Mouse (Mus musculus) cerebellum, postnatal 25 days (tissue): ENCODE data around the gene Trpc1.

Experiments used
- DNase-seq, 2 experiments: peaks; one replicate each; pipeline ENCODE4 v3.0.0; 2021; ENCODE audit warnings: mixed read lengths in 2 of 2

Gene Trpc1

GRCm38 (mm10) chr9:95750037-95750511 lies at the start of gene Trpc1:
Gene Trpc1 (minus strand): TSS chr9:95750375.
- peak; percentile 88 to 93 for DNase-seq

- DNase-seq, result no peak
Measured at GRCm38 (mm10) chr9:95796323-95796722, 46.1 kb upstream of the Trpc1 start.

GRCm38 (mm10) chr9:95795844-95796243 lies 45.7 kb upstream of the Trpc1 start:
- DNase-seq, result no peak

GRCm38 (mm10) chr9:95795077-95795784 lies 45.1 kb upstream of the Trpc1 start:
- DNase-seq, result no peak

- DNase-seq, result peak in 1 of 2 experiments; percentile 13
Measured at GRCm38 (mm10) chr9:95793986-95794744, 44.0 kb upstream of the Trpc1 start.

GRCm38 (mm10) chr9:95784888-95785511 lies 34.8 kb upstream of the Trpc1 start:
- DNase-seq, result no peak

- DNase-seq, result no peak
Measured at GRCm38 (mm10) chr9:95783646-95784293, 33.6 kb upstream of the Trpc1 start.

GRCm38 (mm10) chr9:95771671-95772070 lies 21.5 kb upstream of the Trpc1 start:
- DNase-seq, result no peak

GRCm38 (mm10) chr9:95763218-95763617 lies 13.0 kb upstream of the Trpc1 start:
- no peak for DNase-seq

GRCm38 (mm10) chr9:95762228-95762627 lies 12.1 kb upstream of the Trpc1 start:
- DNase-seq, result no peak

DNA sequence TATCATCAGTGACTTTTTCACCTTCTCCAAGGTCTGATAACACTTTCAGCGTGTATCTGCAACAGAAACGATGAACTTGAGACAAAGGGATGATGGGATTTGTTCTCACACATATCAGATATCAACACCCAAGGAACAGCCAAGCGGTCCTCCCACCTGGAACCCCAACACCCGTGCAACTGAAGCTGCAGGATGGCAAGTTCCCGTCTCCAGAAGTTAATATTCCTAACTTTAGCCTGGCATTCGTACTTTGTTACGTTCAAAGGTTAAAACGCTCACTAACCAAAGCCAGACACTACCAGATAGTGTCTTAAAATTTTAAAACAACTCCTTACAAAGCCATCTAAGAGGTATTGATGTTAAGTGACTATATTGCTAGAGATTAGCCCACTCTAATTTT lies 11.2 kb upstream of the Trpc1 start:
- no peak for DNase-seq

DNA sequence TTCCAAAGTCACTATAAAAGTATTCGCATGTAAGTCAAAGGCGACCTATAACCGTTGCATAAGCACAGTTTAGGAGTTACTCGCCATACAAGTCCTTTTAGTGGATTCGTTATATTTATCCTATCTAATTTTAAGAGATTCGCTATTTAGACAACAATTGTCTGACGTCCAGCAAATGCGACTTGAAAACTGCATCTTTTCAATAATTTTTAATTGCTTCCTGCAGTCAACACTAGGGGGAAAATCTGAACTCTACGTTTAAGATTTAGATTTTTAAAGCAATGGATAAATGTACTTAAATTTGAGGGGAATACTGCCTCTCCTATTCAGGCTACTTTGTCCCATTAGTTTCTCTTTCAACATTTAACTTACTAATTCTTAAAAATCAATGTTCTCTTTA lies 571 bp upstream of the Trpc1 start:
- no peak for DNase-seq

GRCm38 (mm10) chr9:95749461-95749928 lies 680 bp downstream of the Trpc1 start:
- DNase-seq, result peak; percentile 57 to 61

GRCm38 (mm10) chr9:95747298-95747697 lies 2.9 kb downstream of the Trpc1 start:
- no peak for DNase-seq

GRCm38 (mm10) chr9:95744845-95745613 lies 5.1 kb downstream of the Trpc1 start:
- DNase-seq, result peak; percentile 10 to 16

GRCm38 (mm10) chr9:95736238-95736637 lies 13.9 kb downstream of the Trpc1 start:
- DNase-seq, result no peak

DNA sequence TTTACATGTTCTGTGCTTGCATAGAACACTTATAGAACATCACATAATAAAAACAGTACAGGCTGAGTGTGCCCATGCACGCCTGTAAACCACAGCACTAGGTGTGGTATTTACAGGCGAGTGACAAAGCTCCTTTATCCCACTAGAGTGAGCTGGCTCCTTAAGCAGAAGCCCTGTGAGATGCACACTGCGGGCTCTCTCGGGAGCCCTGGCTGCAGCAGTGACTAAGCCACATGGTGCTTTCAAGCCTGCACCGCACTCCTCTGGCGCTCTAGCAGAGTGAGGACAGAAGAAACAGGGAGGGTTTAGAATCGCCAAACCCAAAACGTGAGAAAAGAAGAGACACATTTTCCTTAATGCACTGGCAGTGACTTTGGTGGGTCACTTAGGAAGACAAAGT lies 37.6 kb downstream of the Trpc1 start:
- no peak for DNase-seq

DNA sequence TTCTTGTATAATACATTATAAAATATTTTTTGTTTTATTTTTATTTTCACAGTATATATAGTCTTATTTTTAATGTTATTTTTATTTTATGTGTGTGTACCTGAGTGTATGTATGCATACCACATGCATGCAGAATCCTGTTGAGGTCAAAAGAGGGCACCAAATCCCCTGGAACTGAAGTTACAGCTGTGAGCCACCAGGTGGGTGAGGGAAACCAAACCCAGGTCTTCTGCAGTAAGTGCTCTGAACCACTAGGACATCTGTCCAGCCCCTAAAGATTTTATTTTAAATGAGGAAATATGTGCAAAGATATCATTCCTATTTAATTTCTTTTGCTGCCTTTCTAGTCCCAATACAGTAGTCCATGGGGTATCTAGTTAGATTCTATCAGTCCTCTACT lies 41.2 kb downstream of the Trpc1 start:
- no peak for DNase-seq

DNA sequence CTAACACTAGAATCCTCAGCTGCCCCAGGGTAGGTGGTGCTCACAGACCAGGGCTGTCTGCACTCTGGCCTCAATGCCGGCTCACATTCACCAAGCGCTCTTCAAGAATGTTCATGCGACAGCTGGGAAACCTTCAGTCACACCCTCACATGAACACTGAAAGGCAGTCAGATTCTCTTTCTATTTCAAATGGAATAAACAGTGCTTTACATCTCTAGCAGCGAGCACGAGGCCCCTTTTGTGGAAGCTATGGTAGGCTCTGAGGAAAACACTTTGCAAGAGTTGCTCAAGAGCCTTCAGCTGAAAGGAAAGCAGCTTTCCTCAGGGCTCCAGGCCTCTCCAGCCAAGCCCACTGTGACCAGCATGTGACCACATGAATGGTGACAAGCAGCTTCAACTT lies 44.8 kb downstream of the Trpc1 start:
- no peak for DNase-seq

DNA sequence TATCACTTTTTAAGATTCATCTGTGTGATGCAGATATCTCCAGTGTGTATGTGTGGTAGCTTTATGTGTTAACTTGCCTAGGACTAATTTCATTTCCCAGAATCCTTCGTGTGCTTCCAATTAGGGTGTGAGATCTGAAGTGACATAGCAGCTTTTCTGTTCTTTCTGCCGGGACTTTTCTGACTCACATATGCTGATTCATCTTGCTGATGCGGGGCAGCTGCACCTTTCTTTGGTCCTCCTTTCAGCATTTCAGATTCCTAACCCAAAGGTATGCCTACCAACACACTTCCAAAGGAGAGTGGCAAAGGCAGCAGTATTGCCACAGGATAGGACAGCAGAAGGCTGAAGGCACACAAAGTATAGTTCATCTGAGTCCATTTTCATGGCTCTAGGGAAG lies 46.1 kb downstream of the Trpc1 start:
- no peak for DNase-seq

GRCm38 (mm10) chr9:95699273-95699672 lies 50.9 kb downstream of the Trpc1 start:
- no peak for DNase-seq

DNA sequence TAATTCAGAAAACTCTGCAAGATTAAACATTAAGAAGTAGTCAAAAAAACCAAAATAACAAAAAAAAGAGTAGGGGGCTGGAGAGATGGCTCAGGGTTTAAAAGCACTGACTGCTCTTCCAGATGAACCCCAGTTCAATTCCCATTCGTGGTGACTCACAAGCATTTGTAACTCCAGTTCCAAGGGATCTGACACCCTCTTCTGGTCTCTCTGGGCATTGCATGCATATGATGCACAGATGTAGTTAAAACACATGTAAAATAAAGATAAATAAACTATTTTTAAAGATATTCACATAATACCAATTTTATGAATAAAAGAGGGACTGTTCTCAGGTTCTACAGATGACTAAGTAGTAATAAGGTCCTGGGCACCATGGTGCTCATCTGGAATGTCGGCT lies 52.4 kb downstream of the Trpc1 start:
- peak; percentile 37 to 71 for DNase-seq
